Mouse (Mus musculus): ENCODE results near the gene Gm3594. TPM values are rescaled to one million over a fixed set of nuclear protein-coding genes. Genes with fewer than 3 reads are reported as not detected.

The Gm3594 gene
- not detected in 2 replicates for polyA plus RNA-seq (2021; fragmentation: Nextera tagmentation)
- long read RNA-seq, experiment 1 = 0 reads
- long read RNA-seq, experiment 2 = 0 reads

DNA sequence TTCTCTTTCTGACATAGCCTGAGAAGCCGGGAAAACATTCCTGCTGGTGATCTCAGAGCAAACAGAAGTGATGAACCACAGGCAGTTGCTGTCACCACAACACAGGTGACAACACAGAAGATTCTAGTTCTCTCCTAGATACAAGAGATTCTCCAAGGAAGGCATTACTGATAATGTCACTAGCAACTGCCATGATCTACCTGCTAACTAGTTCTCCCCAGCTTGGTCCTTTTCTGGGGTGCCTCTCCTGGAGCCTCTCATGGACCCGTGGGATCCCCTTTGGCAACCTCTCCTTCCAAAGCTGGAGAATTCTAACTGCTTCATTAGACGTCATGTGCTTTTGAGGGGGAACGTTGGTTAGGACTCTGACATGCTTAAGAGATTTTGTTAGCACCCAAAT lies at the start of gene Gm3594:
Gm3594 (minus strand) TSS at position 101 of the 400 bp plus-strand sequence.

DNA sequence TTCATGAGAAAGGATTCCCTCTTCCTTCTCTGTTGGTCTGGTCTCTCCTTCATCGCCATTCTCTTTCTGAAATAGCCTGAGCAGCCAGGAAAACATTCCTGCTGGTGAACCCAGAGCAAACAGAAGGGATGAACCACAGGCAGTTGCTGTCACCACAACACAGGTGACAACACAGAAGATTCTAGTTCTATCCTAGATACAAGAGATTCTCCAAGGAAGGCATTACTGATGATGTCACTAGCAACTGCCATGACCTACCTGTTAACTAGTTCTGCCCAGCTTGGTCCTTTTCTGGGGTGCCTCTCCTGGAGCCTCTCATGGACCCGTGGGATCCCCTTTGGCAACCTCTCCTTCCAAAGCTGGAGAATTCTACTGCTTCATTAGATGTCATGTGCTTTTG lies 32.0 kb downstream of the Gm3594 start, which contains the start of gene Gm3591:
Gm3591 (minus strand) TSS at position 101 of the 400 bp plus-strand sequence.

DNA sequence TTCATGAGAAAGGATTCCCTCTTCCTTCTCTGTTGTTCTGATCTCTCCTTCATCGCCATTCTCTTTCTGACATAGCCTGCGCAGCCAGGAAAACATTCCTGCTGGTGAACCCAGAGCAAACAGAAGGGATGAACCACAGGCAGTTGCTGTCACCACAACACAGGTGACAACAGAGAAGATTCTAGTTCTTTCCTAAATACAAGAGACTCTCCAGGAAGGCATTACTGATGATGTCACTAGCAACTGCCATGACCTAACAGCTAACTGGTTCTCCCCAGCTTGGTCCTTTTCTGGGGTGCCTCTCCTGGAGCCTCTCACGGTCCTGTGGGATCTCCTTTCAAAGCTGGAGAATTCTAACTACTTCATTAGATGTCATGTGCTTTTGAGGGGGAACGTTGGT lies 54.2 kb downstream of the Gm3594 start, which contains the start of gene Gm16440:
Gm16440 (minus strand) TSS at position 101 of the 400 bp plus-strand sequence.

Other genes with a start within 250 kb of the Gm3594 start
- not detected in 2 replicates for gene Gm21560, start 225.3 kb downstream of the Gm3594 start, polyA plus RNA-seq (2021; fragmentation: Nextera tagmentation)
- gene Gm3411, start 157.4 kb downstream of the Gm3594 start, polyA plus RNA-seq (2021; fragmentation: Nextera tagmentation) = 0.48 and 0.84 TPM in 2 replicates
- gene Gm21103, start 139.8 kb downstream of the Gm3594 start, polyA plus RNA-seq (2021; fragmentation: Nextera tagmentation) = not detected in 2 replicates
- gene Gm3618, start 100.9 kb downstream of the Gm3594 start, polyA plus RNA-seq (2021; fragmentation: Nextera tagmentation) = not detected in 2 replicates
- not detected in 2 replicates for gene Gm16440, start 54.3 kb downstream of the Gm3594 start, polyA plus RNA-seq (2021; fragmentation: Nextera tagmentation)
- 0.14 and 0.27 TPM in 2 replicates for gene Gm3591, start 32.1 kb downstream of the Gm3594 start, polyA plus RNA-seq (2021; fragmentation: Nextera tagmentation)
- gene Gm8356, start 92.7 kb upstream of the Gm3594 start, polyA plus RNA-seq (2021; fragmentation: Nextera tagmentation) = not detected in 2 replicates
- gene Gm3629, start 146.0 kb upstream of the Gm3594 start, polyA plus RNA-seq (2021; fragmentation: Nextera tagmentation) = 0.06 and 0.12 TPM in 2 replicates
- not detected in 2 replicates for gene Gm3460, start 177.8 kb upstream of the Gm3594 start, polyA plus RNA-seq (2021; fragmentation: Nextera tagmentation)
- gene Gm10251, start 239.6 kb upstream of the Gm3594 start, polyA plus RNA-seq (2021; fragmentation: Nextera tagmentation) = 0.16 TPM in 1 of 2 replicates, not detected in the other

Data from left cerebral cortex, adult 6 months (tissue).